In genomic region chr5:36085621-36086020, GRCm38 (mm10) we compare ENCODE assay signal across 13 mouse cellular contexts.
DNase-seq lines count a peak whose midpoint lies in the region; ATAC-seq lines count a peak whose summit lies in the region.
"Had no signal": no experiment of that assay in that cellular context is flagged by ENCODE, and none has a peak within 500 bp of the region (broad histone marks: within the 10 kb centered on the region; RNA-seq: fewer than 3 reads in every experiment).

No protein-coding gene starts in this region.

- no peaks in the 10 kb centered on the region for H3K36me3 ChIP-seq in hindbrain, embryonic 16.5 days (ENCODE audit: control insufficient read depth, insufficient read depth, low read length)
- no peaks in the 10 kb centered on the region for H3K36me3 ChIP-seq in hindbrain, embryonic 10.5 days
- H3K36me3 ChIP-seq: embryonic facial prominence, embryonic 13.5 days; midbrain, embryonic 15.5 days; stomach, embryonic 15.5 days had no signal

- no peaks in the 10 kb centered on the region for H3K27me3 ChIP-seq in hindbrain, embryonic 16.5 days (replicated peaks; ENCODE audit: control insufficient read depth, insufficient read depth, low read length)
- no peaks in the 10 kb centered on the region for H3K27me3 ChIP-seq in hindbrain, embryonic 10.5 days (ENCODE audit: insufficient read depth, poor library complexity, severe bottlenecking)
- H3K27me3 ChIP-seq: embryonic facial prominence, embryonic 13.5 days; midbrain, embryonic 15.5 days; stomach, embryonic 15.5 days had no signal

- 86% methylated on average over 4 of the region's 4 CpGs for WGBS in hindbrain, embryonic 16.5 days
- 81% methylated on average over 4 of the region's 4 CpGs for WGBS in hindbrain, embryonic 10.5 days

- peak; percentile 46 for DNase-seq in layer of hippocampus, adult 11-12 months (ENCODE audit: low spot score)
- DNase-seq in layer of hippocampus, postnatal 25 days (ENCODE audit: extremely low spot score in 1 of 2, low spot score in 1 of 2): no peak
- peak; percentile 86 to 89 for DNase-seq in frontal cortex, adult 2 months (ENCODE audit: extremely low spot score in 1 of 2, low spot score in 1 of 2)
- peak; percentile 37 for DNase-seq in layer of hippocampus, adult 9-10 months (ENCODE audit: low spot score)
- peak; percentile 57 for DNase-seq in right cerebral cortex, postnatal 14 days
- DNase-seq in embryo, embryonic 10 days (ENCODE audit: low spot score): no peak
- DNase-seq in hindbrain, embryonic 10.5 days (ENCODE audit: low spot score): no peak
- DNase-seq: lung, embryonic 14.5 days had no signal

- H3K4me2 ChIP-seq in hindbrain, embryonic 16.5 days (ENCODE audit: low read length): no peak overlapping the region
- H3K4me2 ChIP-seq: embryonic facial prominence, embryonic 13.5 days; lung, embryonic 14.5 days; midbrain, embryonic 15.5 days; stomach, embryonic 15.5 days had no signal

- H3K9me3 ChIP-seq in hindbrain, embryonic 16.5 days (ENCODE audit: control insufficient read depth, low read length): no peaks in the 10 kb centered on the region
- H3K9me3 ChIP-seq in hindbrain, embryonic 10.5 days: no peaks in the 10 kb centered on the region
- H3K9me3 ChIP-seq: embryonic facial prominence, embryonic 13.5 days; midbrain, embryonic 15.5 days; stomach, embryonic 15.5 days had no signal

- no peak overlapping the region for H3K4me3 ChIP-seq in hindbrain, embryonic 16.5 days (ENCODE audit: low read length)
- H3K4me3 ChIP-seq in hindbrain, embryonic 10.5 days: no peak overlapping the region
- H3K4me3 ChIP-seq: embryonic facial prominence, embryonic 13.5 days; midbrain, embryonic 15.5 days; stomach, embryonic 15.5 days had no signal

- ATAC-seq in hindbrain, embryonic 16.5 days: no peak
- ATAC-seq: hindbrain, postnatal 0 days; midbrain, embryonic 15.5 days had no signal

- H3K9ac ChIP-seq in hindbrain, embryonic 16.5 days (ENCODE audit: low read depth, low read length): no peak overlapping the region
- H3K9ac ChIP-seq: embryonic facial prominence, embryonic 13.5 days; lung, embryonic 14.5 days; midbrain, embryonic 15.5 days; stomach, embryonic 15.5 days had no signal

- H3K4me1 ChIP-seq in hindbrain, embryonic 16.5 days (ENCODE audit: control insufficient read depth, insufficient read depth, low read depth, low read length): no peaks in the 10 kb centered on the region
- peaks cover 41% of the 10 kb centered on the region for H3K4me1 ChIP-seq in hindbrain, embryonic 10.5 days (replicated peaks)
- H3K4me1 ChIP-seq: stomach, embryonic 15.5 days had no signal

- no peak overlapping the region for H3K27ac ChIP-seq in hindbrain, embryonic 16.5 days (ENCODE audit: low read depth, low read length)
- no peak overlapping the region for H3K27ac ChIP-seq in hindbrain, embryonic 10.5 days
- H3K27ac ChIP-seq: embryonic facial prominence, embryonic 13.5 days; hindbrain, postnatal 0 days; midbrain, embryonic 15.5 days; stomach, embryonic 15.5 days had no signal

Comparison
In these comparisons a context has a peak if more than half of its experiments do, and no peak if none do; other contexts are left out.
1. DNase-seq: peak in layer of hippocampus, adult 11-12 months (single experiment), frontal cortex, adult 2 months (2 of 2), layer of hippocampus, adult 9-10 months (single experiment) and right cerebral cortex, postnatal 14 days (single experiment); none in layer of hippocampus, postnatal 25 days (0 of 2), embryo, embryonic 10 days (single experiment) and hindbrain, embryonic 10.5 days (single experiment).